Mouse (Mus musculus): ENCODE data around the gene Slc36a2.

GRCm38 (mm10) chr11:55164723-55165122 lies 20.2 kb downstream of the Slc36a2 start:
- TF ChIP-seq CTCF (IDR thresholded peaks at IDR 0.05) (peak; percentile 80), EP300 (IDR thresholded peaks at IDR 0.05) (no peak)

Measured in lung, postnatal 0 days (tissue).